Mouse (Mus musculus): ENCODE measurements around the gene Coq10b. TPM values are rescaled to one million over a fixed set of nuclear protein-coding genes. Genes with fewer than 3 reads are reported as not detected.

The Coq10b gene
- total RNA-seq, 2 experiments from 2014 or later: 29.2 to 35.4 TPM

DNA sequence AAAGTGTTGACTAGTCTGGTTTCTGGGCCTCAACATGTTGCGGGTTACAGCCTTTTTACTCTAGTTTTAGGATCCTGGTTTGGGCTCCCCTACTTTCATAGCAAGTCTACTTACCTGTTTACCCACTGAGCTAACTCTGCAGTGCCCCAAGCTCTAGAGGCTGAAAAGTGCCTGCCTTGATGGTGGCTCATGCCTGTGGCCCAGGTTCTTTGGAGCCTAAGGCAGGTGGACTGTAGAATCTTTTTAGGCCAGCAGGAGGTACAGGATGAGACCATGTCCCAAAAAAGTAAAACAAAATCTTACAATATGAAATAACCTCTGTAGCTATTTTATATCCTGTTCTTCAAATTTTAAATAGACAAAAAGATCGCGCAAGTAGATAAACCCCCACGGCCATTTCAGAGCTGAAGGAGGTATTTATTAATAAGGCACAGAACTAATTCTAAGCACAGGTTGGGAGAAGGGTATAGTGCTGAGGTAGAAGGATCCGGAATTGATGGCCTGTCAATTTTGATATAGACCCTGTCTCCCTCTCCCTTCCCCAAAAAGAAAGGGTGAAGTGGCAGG lies 37.0 kb downstream of the Coq10b start:
- DNase-seq (ENCODE audit: low spot score in 2 of 2): no peak
- intact Hi-C loops (cut with DNase I): loop anchor here (5.0 kb wide), 3 partner anchors 37 to 148 kb away; partner anchors contain the start of genes Coq10b and Mars2

DNA sequence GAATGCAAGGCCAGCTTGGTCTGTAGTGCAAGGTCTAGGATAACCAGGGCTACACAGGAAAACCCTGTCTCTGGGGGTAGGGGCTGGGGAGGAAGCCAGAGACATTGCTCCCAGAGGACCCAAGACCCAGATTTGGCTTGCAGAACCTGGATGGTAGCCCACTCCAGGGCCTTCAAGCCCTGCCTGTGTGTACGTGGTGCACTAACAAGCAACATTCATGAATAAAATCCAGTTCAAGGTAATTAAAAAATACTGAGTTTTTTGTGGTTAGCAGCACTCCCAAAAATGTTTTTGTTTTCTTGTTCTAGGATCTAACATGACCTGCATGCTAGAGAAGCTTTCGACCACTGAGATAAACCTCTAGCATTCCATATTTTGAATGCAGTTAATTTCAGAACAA lies 39.5 kb downstream of the Coq10b start:
- intact Hi-C loops (cut with DNase I): no loop called here
- no peak for DNase-seq (ENCODE audit: low spot score in 2 of 2)

DNA sequence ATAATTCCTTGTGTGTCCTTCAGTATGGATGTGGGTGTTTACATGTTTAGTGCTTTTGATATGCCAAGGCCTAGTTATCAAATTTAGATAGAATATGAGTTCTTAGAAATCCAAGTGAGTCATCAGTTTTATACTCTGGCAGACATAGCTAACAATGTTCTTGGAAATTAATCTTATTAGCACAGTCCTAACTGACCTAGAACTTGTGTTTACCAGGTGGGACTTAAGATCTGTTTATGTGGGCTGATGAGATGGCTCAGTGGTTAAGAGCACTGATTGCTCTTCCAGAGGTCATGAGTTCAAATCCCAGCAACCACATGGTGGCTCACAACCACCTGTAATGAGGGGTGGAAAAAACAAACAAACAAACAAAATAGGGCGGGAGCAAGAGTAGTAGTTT lies 39.9 kb downstream of the Coq10b start:
- intact Hi-C loops (cut with DNase I): no loop called here
- DNase-seq (ENCODE audit: low spot score in 2 of 2): no peak

GRCm38 (mm10) chr1:55106919-55107585 lies 54.5 kb downstream of the Coq10b start:
- intact Hi-C loops (cut with DNase I): no loop called here
- DNase-seq (ENCODE audit: low spot score in 2 of 2): no peak

- intact Hi-C loops (cut with DNase I): no loop called here
- DNase-seq (ENCODE audit: low spot score in 2 of 2): no peak
Observed at GRCm38 (mm10) chr1:55107644-55108043, 55.1 kb downstream of the Coq10b start.

DNA sequence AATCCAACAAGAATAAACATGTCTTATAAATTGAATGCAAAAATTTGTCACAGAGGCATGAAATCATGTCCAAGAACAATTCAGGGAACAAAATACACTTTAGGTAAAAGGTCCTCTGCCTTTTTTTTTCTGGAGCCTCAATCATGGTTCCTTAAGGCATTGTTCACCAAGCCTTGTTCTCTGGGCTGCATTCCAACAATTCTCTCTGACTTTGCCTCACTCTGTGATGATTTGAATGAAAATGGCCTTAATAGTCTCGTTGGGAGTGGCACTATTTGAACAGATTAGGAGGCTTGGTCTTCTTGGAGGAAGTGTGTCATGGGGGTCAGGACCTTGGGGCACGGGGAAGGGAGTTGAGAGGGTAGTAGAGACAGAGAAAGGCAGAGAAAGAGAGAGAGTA lies 55.9 kb downstream of the Coq10b start:
- DNase-seq (ENCODE audit: low spot score in 2 of 2): no peak
- intact Hi-C loops (cut with DNase I): no loop called here

DNA sequence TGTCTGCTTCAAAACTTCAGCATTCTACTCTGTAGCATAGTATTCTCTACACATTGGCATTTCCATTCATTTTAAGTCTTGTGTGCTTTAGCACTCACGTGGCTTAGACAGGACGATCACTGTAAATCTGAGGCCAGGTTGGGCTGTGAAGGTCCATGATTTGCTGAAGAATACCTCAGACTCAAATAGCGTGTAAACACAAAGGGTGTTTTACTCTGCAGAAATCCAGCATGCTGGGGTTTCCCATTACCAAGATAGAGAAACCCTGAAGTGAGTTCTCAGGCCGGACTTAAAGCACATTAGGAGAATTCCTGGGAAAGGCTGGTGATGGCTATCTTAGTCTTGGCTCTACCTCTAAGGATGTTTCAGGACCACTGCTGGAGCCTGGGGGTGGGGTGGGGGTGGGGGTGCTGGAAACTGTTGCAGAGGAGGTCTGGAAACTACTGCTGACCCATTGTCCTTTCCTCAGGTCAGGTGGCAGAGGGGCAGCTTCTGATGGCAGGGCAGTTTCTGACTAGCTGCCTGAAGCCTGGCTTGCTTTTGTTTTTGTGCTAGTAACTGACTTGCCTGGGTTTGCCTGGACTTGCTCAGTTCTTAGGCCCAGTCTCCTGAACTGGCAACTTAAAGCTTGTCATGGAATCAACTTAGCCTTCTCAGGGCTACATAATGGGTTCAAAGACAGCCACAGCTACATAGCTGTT lies 56.6 kb downstream of the Coq10b start:
- DNase-seq (ENCODE audit: low spot score in 2 of 2): no peak
- intact Hi-C loops (cut with DNase I): no loop called here

Other genes starting within 250 kb of the Coq10b start
- gene Ankrd44, start 126.4 kb upstream of the Coq10b start, total RNA-seq (2021): 10 to 100 TPM; 22.1 to 22.2 TPM
- 100 to 1,000 TPM; 150 to 160 TPM for gene Sf3b1, start 25.3 kb upstream of the Coq10b start, total RNA-seq (2021)
- 10 to 100 TPM; 89.7 to 93.5 TPM for gene Hspe1, start 35.4 kb downstream of the Coq10b start, total RNA-seq (2021)
- gene Hspd1, start 35.5 kb downstream of the Coq10b start, total RNA-seq (2021): 100 to 1,000 TPM; 160 to 171 TPM
- 10 to 100 TPM; 56.7 to 59.2 TPM for gene Mob4, start 78.5 kb downstream of the Coq10b start, total RNA-seq (2021)
- 10 to 100 TPM; 20.6 to 21.7 TPM for gene Rftn2, start 174.0 kb downstream of the Coq10b start, total RNA-seq (2021)
- 10 to 100 TPM in 1 of 2 experiments, 1 to 10 TPM in 1; 9.7 to 10.5 TPM for gene Mars2, start 184.4 kb downstream of the Coq10b start, total RNA-seq (2021)

Data from left cerebral cortex, postnatal 25 days (tissue).